Mouse (Mus musculus) hindbrain, embryonic 16.5 days (tissue): ENCODE measurements around the gene Tmem63c. TPM values are rescaled to one million over a fixed set of nuclear protein-coding genes. Genes with fewer than 3 reads are reported as not detected.

Experiments
- ATAC-seq: fragments of 200-750 bp; cut with Nextera tagmentation; 2 replicates; pipeline ENCODE4 v1.8.0; 2017; ENCODE audit warnings: moderate TSS enrichment, moderate library complexity
- H3K27ac ChIP-seq: fragments of 300-500 bp; sonication (generic); 2 replicates; pipeline ENCODE4 v1.5.1; 2014; ENCODE audit warnings: low read depth, mild to moderate bottlenecking, control low read depth, low read length, moderate library complexity
- H3K27me3 ChIP-seq: fragments of 300-500 bp; sonication (generic); replicated peaks from 2 replicates; pipeline ENCODE4 v1.6.1; 2014; ENCODE audit warnings: low read length; ENCODE audit not compliant: control insufficient read depth, insufficient read depth
- H3K36me3 ChIP-seq: fragments of 300-500 bp; sonication (generic); 2 replicates; pipeline ENCODE4 v1.6.1; 2014; ENCODE audit warnings: mild to moderate bottlenecking, low read length, moderate library complexity, mixed read lengths; ENCODE audit not compliant: control insufficient read depth, insufficient read depth
- H3K4me1 ChIP-seq: fragments of 300-500 bp; sonication (generic); 2 replicates; pipeline ENCODE4 v1.6.1; 2014; ENCODE audit warnings: low read depth, low read length; ENCODE audit not compliant: control insufficient read depth, insufficient read depth
- H3K4me2 ChIP-seq: fragments of 300-500 bp; sonication (generic); 2 replicates; pipeline ENCODE4 v1.6.1; 2014; ENCODE audit warnings: mild to moderate bottlenecking, low read length, control low read depth, moderate library complexity
- H3K4me3 ChIP-seq: fragments of 300-500 bp; sonication (generic); 2 replicates; pipeline ENCODE4 v1.5.1; 2014; ENCODE audit warnings: mild to moderate bottlenecking, low read length, control low read depth, moderate library complexity
- H3K9ac ChIP-seq: fragments of 300-500 bp; sonication (generic); 2 replicates; pipeline ENCODE4 v1.6.1; 2014; ENCODE audit warnings: low read depth, mild to moderate bottlenecking, control low read depth, low read length, moderate library complexity
- H3K9me3 ChIP-seq: fragments of 300-500 bp; sonication (generic); 2 replicates; pipeline ENCODE4 v1.6.1; 2014; ENCODE audit warnings: mild to moderate bottlenecking, low read length, moderate library complexity; ENCODE audit not compliant: control insufficient read depth
- WGBS: fragments of 180-500 bp; shearing (Covaris S2); extraction: QIAGEN DNeasy Blood & Tissue Kit; methylation state at CpG from one replicate; pipeline ENCODE4 v1.1.7; 2014; 5-methylcytosine and 5-hydroxymethylcytosine counted together
- polyA plus RNA-seq: library from polyadenylated mRNA; unstranded; fragments of >200 nt; fragmentation: Nextera tagmentation; extraction: Ambion mirVana; gene quantifications from 2 replicates; pipeline ENCODE4 v1.2.1, GENCODE M21; 2015

The Tmem63c gene
- polyA plus RNA-seq, 1 experiment from 2014 or later = 11.0 TPM

DNA sequence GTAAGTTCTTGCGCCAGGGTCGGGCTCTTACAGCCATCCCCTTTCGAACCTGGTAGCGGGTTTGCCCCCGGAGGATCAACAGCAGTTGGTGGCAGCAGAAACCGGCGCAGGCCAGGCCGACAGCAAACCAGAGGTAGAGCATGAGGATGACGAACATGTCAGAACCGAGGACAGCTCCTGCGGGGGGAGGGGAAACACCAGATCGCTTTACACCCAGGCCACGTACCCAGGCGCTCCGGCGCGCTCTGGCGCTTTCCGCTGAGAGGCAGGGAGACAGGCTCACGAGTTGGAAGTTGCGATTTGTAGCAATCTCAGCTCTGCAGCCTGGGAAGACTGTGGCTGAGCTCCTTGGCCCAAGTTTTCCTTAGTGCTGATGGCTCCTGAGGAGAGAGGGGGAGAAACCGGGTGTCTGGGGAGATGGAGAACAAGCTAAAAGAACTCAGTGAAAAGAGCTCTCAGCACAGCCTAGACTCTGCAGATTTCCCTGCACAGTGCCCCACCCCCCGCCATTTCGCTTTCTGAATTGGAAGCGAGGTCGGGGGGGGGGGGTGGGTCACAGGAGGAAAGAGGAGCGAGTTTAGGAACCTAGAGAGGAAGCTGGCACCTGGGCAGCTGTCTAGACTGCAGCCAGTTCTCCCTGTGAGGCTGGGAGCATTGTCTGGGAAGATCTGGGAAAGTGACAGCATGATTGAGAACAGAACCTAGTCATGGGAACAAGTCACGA, 37.5 kb upstream of the Tmem63c start:
- peak overlapping the region; percentile 43; the same call in 1 of the 2 replicates for H3K9ac ChIP-seq
- WGBS = 4% methylated on average over 26 of the region's 28 CpGs
- no peak overlapping the region; the same call in 1 of the 2 replicates for H3K27ac ChIP-seq

DNA sequence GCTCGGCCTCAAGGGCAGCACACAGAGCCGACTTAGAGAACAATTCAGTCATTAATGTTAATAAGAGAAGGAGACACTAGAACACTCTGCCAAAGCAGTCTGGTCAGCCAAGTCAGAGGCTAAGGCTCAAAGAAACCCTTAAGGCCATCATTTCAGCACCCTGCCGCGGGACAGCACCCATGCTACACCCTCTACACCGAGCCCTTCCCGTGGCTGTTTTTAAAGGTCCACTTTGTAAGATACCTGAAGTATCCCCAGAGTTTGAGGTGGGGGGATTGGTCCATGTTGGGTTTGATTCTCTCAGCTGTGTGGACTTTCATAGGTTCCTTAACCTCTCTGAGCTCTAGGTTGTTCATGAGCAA, 37.0 kb upstream of the Tmem63c start:
- 3% methylated on average over 6 of the region's 6 CpGs for WGBS
- Histone ChIP-seq H3K27ac (no peak overlapping the region), H3K4me1 (peaks cover 17% of the 10 kb centered on the region), H3K9me3 (no peaks in the 10 kb centered on the region), H3K4me2 (no peak overlapping the region), H3K36me3 (no peaks in the 10 kb centered on the region), H3K4me3 (no peak overlapping the region), H3K27me3 (peaks cover 18% of the 10 kb centered on the region), H3K9ac (no peak overlapping the region)
- no peak; the same call in 1 of the 2 replicates for ATAC-seq

More for the DNA sequence above, 37.5 kb upstream of the Tmem63c start:
- Histone ChIP-seq H3K36me3 (no peaks in the 10 kb centered on the region), H3K4me1 (peaks cover 15% of the 10 kb centered on the region), H3K4me2 (peak overlapping the region; percentile 52), H3K4me3 (peak overlapping the region; percentile 6; the same call in 1 of the 2 replicates), H3K9me3 (no peaks in the 10 kb centered on the region), H3K27me3 (peaks cover 15% of the 10 kb centered on the region)
- peak; percentile 51 for ATAC-seq

DNA sequence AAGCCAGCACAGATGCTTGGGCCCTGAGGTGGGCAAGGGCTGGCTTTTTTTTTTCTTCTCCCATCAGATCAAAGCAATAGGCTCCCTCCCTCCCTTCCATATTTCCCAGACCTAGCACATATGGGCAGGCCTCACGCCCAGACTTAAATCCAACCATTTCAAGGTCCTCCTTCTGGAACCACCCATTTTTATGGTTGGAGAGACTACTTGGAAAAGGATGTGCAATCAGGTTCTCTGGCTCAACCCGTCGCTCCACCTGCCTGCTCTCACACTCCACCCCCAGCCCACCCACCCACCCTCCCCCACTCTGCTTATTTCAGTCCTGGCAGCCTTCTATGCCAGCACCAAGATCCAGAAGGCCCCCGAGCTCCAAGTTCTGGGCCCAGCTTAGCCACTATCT, 34.6 kb upstream of the Tmem63c start:
- Histone ChIP-seq H3K27ac (no peak overlapping the region), H3K4me1 (peaks cover 27% of the 10 kb centered on the region), H3K4me3 (no peak overlapping the region), H3K36me3 (no peaks in the 10 kb centered on the region), H3K27me3 (peaks cover 18% of the 10 kb centered on the region), H3K9ac (no peak overlapping the region), H3K9me3 (no peaks in the 10 kb centered on the region), H3K4me2 (no peak overlapping the region)
- 82% methylated on average over 4 of the region's 4 CpGs for WGBS
- no peak for ATAC-seq

DNA sequence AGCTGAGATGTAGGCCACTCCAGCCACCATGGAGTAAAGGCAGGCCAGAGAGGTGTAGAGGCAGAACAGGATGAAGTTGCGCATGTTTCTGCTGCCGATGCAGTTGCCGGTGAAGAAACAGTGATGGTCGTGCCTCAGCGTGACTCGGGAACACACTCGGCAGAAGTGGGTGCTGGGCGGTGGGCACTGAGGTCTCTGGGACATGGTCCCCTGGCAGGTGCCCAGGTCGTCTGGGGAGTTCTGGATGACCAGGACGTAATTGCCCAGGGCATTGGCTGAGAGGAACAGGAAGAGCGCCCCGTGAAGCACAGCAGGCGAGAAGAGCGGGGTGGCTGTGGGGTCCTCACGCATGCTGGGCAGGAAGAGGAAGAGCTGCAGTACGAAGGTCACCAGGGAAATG, 32.9 kb upstream of the Tmem63c start:
- no peaks in the 10 kb centered on the region for H3K9me3 ChIP-seq
- no peak overlapping the region; the same call in 1 of the 2 replicates for H3K9ac ChIP-seq
- H3K4me1 ChIP-seq = peaks cover 23% of the 10 kb centered on the region
- H3K4me2 ChIP-seq = no peak overlapping the region
- 53% methylated on average over 16 of the region's 16 CpGs for WGBS
- H3K27ac ChIP-seq = no peak overlapping the region
- ATAC-seq = no peak
- no peak overlapping the region for H3K4me3 ChIP-seq
- H3K36me3 ChIP-seq = no peaks in the 10 kb centered on the region
- peaks cover 15% of the 10 kb centered on the region for H3K27me3 ChIP-seq

DNA sequence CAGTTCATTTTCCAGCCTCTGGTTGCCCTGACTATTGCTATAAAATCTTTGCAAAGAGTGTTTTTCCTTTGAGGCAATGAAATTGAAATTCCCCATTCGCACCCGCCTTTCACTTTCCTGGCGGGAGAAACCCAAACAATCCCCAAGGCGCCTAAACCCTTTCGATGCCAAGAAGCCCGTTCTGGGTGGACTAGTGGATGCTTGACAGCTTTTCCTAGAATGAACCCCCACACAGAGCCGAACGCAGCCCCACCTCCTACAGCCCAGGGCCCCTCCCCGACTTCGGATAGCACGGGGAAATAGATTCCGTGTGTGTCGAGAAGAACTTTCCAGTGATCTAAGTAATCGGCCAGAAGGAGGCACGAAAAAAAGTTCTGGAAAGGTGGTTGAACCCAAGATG, 31.8 kb upstream of the Tmem63c start:
- Histone ChIP-seq H3K4me1 (peaks cover 12% of the 10 kb centered on the region), H3K27ac (no peak overlapping the region), H3K4me2 (peak overlapping the region; percentile 87), H3K4me3 (peak overlapping the region; percentile 68), H3K27me3 (peaks cover 15% of the 10 kb centered on the region), H3K36me3 (no peaks in the 10 kb centered on the region), H3K9me3 (no peaks in the 10 kb centered on the region), H3K9ac (peak overlapping the region; percentile 81)
- ATAC-seq = no peak
- 4% methylated on average over 15 of the region's 15 CpGs for WGBS

GRCm38 (mm10) chr12:86989890-86990754, 31.0 kb upstream of the Tmem63c start, which contains the start of gene Zdhhc22:
Gene Zdhhc22, minus strand, starts transcription at chr12:86990430.
- under 1% methylated on average over 56 of the region's 68 CpGs for WGBS
- peak; percentile 78 for ATAC-seq
- peak within 1 kb of the TSS; percentile 68 for H3K4me3 ChIP-seq
- H3K36me3 ChIP-seq = no peaks in the 10 kb centered on the region
- peak within 1 kb of the TSS; percentile 67 for H3K27ac ChIP-seq
- H3K27me3 ChIP-seq = peaks cover 15% of the 10 kb centered on the region
- no peaks in the 10 kb centered on the region for H3K9me3 ChIP-seq
- H3K4me1 ChIP-seq = peaks cover 12% of the 10 kb centered on the region
- H3K9ac ChIP-seq = peak within 1 kb of the TSS; percentile 81
- H3K4me2 ChIP-seq = peak within 1 kb of the TSS; percentile 87

DNA sequence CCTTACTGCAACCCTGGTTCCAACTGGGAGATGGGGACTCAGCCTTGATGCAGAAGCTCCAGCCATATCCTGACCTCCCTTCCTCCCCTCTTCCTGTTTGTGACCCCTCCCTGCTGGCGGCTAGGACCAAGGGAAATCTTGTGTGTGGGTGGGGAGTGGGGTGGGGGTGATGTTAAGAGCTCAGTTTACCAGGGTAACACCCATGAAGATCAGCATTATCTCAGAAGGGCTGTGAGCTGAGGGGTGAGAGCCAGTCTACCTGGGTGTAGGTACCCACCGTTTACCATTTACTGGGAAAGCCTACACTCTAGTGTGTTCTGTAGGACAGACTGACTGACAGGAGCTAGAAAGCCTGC, 30.4 kb upstream of the Tmem63c start:
- Histone ChIP-seq H3K9ac (peak overlapping the region; percentile 81), H3K27ac (peak overlapping the region; percentile 67; the same call in 1 of the 2 replicates), H3K36me3 (no peaks in the 10 kb centered on the region), H3K4me2 (peak overlapping the region; percentile 87), H3K27me3 (peaks cover 15% of the 10 kb centered on the region), H3K4me3 (peak overlapping the region; percentile 68), H3K4me1 (peaks cover 12% of the 10 kb centered on the region), H3K9me3 (no peaks in the 10 kb centered on the region)
- peak; percentile 31; the same call in 1 of the 2 replicates for ATAC-seq
- 39% methylated on average over 2 of the region's 2 CpGs for WGBS

DNA sequence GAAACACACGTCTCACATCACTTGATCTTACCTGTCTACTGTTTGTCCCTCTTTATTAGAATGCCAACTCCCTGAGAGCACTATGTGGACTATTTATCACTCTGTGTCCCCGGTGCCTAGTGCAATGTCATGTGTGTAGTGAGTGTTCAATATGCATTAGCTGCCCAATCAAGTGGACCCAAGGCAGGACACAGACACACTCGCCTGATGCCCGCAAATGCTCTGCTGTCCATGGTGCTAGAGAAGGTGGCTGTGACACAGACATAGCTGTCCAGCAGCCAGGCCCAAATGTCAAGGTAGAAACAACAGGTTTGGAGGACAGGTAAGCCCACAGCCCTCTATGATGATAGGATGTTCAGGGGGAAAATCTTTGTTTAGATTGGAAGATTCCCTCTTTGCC, 27.0 kb upstream of the Tmem63c start:
- WGBS = 36% methylated on average over 4 of the region's 4 CpGs
- H3K36me3 ChIP-seq = no peaks in the 10 kb centered on the region
- no peak overlapping the region for H3K9ac ChIP-seq
- no peak for ATAC-seq
- peaks cover 10% of the 10 kb centered on the region for H3K4me1 ChIP-seq
- H3K27me3 ChIP-seq = peaks cover under 1% of the 10 kb centered on the region; the same call in 1 of the 2 replicates
- no peak overlapping the region for H3K27ac ChIP-seq
- no peak overlapping the region for H3K4me2 ChIP-seq
- no peak overlapping the region for H3K4me3 ChIP-seq
- no peaks in the 10 kb centered on the region for H3K9me3 ChIP-seq

- Histone ChIP-seq H3K27me3 (no peaks in the 10 kb centered on the region; the same call in 1 of the 2 replicates), H3K4me3 (no peak overlapping the region), H3K4me2 (no peak overlapping the region), H3K36me3 (no peaks in the 10 kb centered on the region), H3K27ac (no peak overlapping the region), H3K9ac (no peak overlapping the region), H3K4me1 (peaks cover 5% of the 10 kb centered on the region), H3K9me3 (no peaks in the 10 kb centered on the region)
- WGBS = 35% methylated on average over 3 of the region's 3 CpGs
- no peak for ATAC-seq
Measured at GRCm38 (mm10) chr12:86994776-86995175, 26.4 kb upstream of the Tmem63c start.
